Mouse (Mus musculus) frontal cortex, postnatal 10 days (tissue): ENCODE results near the gene Slc6a19.
"Not testable (repeated sequence)": the region's sequence is repeated elsewhere in the genome, so short reads cannot be mapped to it uniquely, and the experiment has no call there.

ENCODE experiments used
- DNase-seq, 2 experiments: peaks; one replicate each; pipeline ENCODE4 v3.0.0; 2022; ENCODE audit warnings: low spot score in 2 of 2, mixed read lengths in 1 of 2

The Slc6a19 gene

GRCm38 (mm10) chr13:73704694-73705325, at the start of gene Slc6a19:
Gene Slc6a19, minus strand, starts transcription at chr13:73704865.
- DNase-seq, result no peak

DNA sequence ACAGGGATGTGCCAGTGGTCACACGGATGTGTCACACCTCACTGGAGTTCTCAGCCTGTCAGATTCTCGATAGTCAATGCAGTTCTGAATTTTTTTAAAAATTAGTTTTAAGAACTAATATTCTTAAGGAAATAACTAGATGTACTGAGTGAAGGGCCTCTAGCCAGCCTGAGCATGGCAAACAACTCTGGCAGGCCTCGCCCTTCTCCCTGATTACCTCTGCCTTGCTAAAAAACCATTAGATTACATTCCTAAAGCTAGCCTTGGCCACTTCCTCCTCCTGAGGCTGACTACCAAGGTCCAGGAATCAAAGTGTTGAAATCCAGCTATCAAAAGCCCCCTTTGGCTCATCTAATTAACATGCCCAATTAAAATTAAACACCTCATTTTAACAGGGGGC, 46.6 kb upstream of the Slc6a19 start:
- no peak for DNase-seq

DNA sequence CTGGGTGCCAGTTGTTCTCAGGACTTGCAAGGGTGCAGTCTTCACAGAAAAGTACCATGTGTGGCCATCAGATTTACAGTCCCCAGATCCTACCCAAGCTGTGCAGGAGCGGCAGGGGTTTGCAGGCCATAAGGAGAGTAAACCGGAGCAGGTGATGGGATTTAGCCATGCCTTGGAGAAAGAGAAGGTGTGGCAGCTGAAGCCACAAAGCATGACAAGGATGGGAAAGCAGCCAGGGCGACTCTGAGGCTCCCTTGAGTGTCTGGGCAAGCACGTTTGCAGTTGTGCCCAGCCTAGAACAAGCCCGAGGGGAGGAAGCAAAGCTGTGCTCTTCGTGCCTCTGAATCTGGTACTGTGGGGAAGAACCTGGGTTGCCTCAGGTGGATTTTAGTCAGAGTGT, 45.8 kb upstream of the Slc6a19 start:
- no peak for DNase-seq

GRCm38 (mm10) chr13:73748663-73749440, 44.2 kb upstream of the Slc6a19 start:
- no peak for DNase-seq

GRCm38 (mm10) chr13:73743662-73744061, 39.0 kb upstream of the Slc6a19 start:
- DNase-seq, result no peak

- DNase-seq, result no peak
Observed at GRCm38 (mm10) chr13:73742944-73743343, 38.3 kb upstream of the Slc6a19 start.

DNA sequence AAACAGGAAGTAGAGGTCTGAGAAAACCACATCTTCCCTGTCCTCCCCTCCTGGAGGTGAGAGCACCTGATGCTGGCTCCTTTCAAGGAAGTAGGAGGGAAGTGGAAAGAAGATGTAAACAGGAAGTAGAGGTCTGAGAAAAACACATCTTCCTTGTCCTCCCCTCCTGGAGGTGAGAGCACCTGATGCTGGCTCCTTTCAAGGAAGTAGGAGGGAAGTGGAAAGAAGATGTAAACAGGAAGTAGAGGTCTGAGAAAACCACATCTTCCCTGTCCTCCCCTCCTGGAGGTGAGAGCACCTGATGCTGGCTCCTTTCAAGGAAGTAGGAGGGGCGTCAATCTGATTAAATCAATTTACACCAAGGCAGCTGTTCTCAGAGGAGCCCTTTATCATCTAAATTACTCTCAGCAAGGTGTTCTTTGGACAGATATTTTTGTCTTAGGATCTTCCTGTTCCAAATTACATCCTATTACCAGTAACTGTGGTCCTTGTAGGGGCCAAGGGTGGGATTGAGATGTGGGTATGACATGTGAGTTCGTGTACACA, 35.8 kb upstream of the Slc6a19 start:
- DNase-seq, result not testable (repeated sequence)

- no peak for DNase-seq
Observed at GRCm38 (mm10) chr13:73736943-73737342, 32.3 kb upstream of the Slc6a19 start.

GRCm38 (mm10) chr13:73735928-73736327, 31.3 kb upstream of the Slc6a19 start:
- DNase-seq, result no peak

DNA sequence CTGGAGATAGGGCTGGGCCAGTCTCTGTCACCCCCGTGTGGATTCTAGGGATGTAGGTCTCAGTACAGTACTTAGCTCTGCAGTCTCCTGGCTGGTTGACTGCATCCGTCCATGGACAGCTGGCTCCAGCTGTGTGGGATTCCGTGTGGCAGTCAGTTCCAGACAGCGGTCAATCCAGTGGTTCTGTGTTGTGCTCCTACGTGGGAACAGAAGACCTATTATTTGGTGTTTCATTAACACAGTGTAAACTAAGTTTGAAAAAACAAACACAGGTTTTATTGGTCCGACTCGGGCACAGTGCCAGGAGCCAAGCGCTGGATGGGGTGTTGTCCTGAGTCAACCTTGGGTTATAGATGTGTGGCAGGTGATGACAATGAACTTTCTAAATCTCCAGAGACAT, 30.6 kb upstream of the Slc6a19 start:
- no peak for DNase-seq

DNA sequence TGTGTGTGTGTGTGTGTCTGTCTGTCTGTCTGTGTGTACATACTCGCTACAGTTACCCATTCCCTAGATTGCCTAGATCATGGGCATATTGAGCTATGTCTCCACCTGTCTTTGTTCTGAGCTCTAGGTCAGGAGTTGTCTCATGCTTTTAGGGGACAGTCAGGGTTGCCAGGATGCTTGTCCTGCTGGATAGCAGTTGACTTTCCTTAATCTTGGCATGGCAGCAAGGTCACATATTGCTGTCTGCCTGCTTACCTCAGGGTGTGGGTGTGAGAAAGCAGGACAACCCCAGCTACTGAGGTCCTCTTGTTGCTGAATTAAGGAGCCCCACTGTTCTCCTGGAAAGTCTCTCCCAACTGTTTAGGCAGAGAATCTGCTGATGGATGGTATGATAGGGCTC, 29.7 kb upstream of the Slc6a19 start:
- DNase-seq, result no peak

- DNase-seq, result no peak
Observed at GRCm38 (mm10) chr13:73732742-73733700, 28.4 kb upstream of the Slc6a19 start, which contains the start of gene Slc12a7. Gene Slc12a7, plus strand, starts transcription at chr13:73733094.

- no peak for DNase-seq
Observed at GRCm38 (mm10) chr13:73732235-73732634, 27.6 kb upstream of the Slc6a19 start.

DNA sequence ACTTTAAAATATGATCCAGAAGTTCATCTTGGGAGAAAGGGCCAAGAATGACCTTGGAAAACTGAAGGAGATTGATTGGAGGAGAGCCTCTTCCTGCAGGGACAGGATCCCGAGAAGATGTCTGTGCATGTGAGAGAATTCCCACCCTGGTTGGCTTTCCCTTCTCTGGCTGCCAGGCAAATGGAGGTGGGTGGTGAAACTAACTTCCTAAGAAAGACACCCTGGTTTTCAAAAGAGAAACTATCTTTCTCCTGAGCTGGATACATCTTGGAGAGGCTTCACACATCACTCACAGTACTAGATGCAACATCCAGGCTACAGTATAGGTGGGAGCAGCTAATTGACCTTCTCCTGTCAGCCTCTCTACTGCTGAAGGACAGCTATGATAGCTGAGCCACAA, 26.2 kb upstream of the Slc6a19 start:
- DNase-seq, result no peak

DNA sequence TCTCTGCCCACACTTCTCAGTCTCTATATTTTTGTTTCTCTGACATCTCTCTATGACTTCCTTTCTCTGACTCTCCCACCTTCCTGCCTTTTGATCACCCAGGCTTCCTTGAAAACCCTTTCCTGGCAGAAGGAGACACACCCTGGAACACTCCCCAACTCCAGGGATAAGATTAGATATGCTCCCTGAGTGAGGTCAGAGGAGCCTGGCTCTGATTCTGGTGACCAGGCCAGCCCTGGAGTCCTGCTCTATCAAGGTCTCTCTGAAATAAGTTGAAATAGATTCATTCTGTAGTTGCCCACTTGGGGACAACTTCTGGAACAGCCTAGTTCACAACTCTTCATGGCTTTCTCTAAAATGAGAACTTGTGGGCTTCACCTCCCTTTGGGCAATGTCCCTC, 24.0 kb upstream of the Slc6a19 start:
- DNase-seq, result no peak

- DNase-seq, result no peak
Observed at GRCm38 (mm10) chr13:73727621-73728025, 23.0 kb upstream of the Slc6a19 start.

DNA sequence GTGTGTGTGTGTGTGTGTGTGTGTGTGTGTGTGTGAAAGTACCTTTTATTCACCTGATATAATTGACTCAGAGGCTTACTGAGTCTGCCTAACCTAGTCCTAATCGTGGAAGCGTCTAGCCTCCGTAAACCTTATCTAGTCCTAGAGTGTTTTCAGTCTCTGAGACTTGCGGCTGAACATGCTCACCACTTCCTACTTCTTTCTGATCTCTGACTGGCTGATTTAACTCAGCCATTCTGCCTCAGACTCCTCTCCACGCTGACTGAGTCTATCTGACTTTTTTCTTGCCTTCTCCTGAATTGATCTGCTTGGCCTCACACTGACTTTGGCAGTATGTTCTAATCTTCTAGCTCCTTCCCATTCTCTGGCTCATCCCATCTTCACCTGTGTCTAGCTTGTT, 20.6 kb upstream of the Slc6a19 start:
- no peak for DNase-seq

DNA sequence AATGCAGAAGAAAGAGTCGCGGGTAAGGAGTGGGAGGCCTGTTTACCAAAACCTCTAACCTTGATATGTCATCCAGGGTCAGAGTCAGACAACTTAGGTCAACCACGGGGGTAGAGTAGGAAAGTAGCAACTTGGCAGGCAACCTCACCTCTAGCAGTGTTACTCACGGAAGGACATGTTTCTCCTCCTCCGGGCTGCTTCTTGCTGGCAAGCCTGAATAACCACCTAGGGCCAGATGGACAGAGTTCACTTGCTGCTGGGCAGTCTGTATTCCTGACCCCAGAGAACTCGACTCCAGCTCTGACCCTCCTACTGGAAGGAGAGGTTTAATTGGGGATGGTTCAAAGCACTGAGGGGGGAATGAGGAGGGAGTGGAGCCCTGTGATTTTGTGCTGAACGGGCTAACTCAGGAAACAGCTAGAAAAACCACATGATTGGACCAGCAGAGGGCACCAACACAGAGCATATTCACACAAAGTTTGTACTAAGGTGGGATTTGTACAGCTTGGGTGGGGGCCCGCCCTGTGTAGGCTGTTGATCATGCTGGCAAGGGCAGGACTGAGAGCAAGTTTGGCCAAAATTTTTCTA, 18.5 kb upstream of the Slc6a19 start:
- DNase-seq, result peak; percentile 16 to 41

- DNase-seq, result no peak
Observed at GRCm38 (mm10) chr13:73720241-73720640, 15.6 kb upstream of the Slc6a19 start.

DNA sequence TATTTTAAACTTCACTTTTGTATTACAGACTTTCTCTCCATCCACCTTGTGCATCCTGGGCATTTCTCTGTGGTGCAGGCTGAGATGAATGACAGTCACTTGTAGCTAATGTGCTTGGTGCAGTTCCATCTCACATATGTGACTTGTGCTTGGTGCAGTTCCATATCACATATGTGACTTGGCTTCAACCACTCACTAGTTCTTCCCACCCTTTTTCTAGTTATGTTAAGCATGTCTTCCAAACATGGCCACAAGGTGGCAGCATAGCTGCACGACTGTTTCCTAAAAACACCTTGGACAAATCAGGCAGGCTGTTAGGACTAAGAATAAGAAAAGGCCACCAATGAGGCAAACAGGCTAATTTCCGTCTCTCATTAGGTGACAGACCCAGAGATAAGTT, 13.6 kb upstream of the Slc6a19 start:
- DNase-seq, result peak; percentile 45 to 78

- DNase-seq, result no peak
Observed at GRCm38 (mm10) chr13:73714020-73714419, 9.4 kb upstream of the Slc6a19 start.
